Comparison of ENCODE assay signal across 28 mouse cellular contexts in genomic region chr1:91352277-91352676, GRCm38 (mm10). TPM values are rescaled to one million over a fixed set of nuclear protein-coding genes. Genes with fewer than 3 reads are reported as not detected.
DNase-seq lines count a peak whose midpoint lies in the region; ATAC-seq and TF ChIP-seq lines count a peak whose summit lies in the region.
"Had no signal": no experiment of that assay in that cellular context is flagged by ENCODE, and none has a peak within 500 bp of the region (broad histone marks: within the 10 kb centered on the region; RNA-seq: fewer than 3 reads in every experiment).

No protein-coding gene starts in this region.

- TF ChIP-seq EP300 in stomach, postnatal 0 days (optimal IDR thresholded peaks at IDR 0.05): no peak

- H3K4me2 ChIP-seq in heart, embryonic 14.5 days (ENCODE audit: low read length): peak overlapping the region; percentile 86
- H3K4me2 ChIP-seq in stomach, postnatal 0 days (replicated peaks; ENCODE audit: low read depth): no peak overlapping the region
- H3K4me2 ChIP-seq: forebrain, embryonic 15.5 days; hindbrain, embryonic 14.5 days; midbrain, embryonic 13.5 days; neural tube, embryonic 15.5 days had no signal

- no peak for DNase-seq in frontal cortex, postnatal 14 days (ENCODE audit: low spot score in 2 of 2)
- DNase-seq in heart, postnatal 10 days: no peak
- DNase-seq in 416B (ENCODE audit: low read depth): peak; percentile 84
- DNase-seq in fibroblast of lung, adult 2 months (ENCODE audit: low read depth): peak; percentile 91
- DNase-seq in stomach, postnatal 0 days (ENCODE audit: low spot score): no peak
- no peak for DNase-seq in kidney, postnatal 10 days
- DNase-seq: adrenal gland, adult 2 months; cerebellum, adult 8-10 months; gastrocnemius, postnatal 10 days; heart, postnatal 36 days; kidney, adult 8-10 months; kidney, postnatal 25 days; left cerebral cortex, postnatal 4 days; liver, postnatal 0 days; lung, postnatal 10 days; right cerebral cortex, postnatal 4 days; thymus, postnatal 25 days had no signal

- H3K9ac ChIP-seq in heart, embryonic 14.5 days (ENCODE audit: low read length): no peak overlapping the region
- no peak overlapping the region for H3K9ac ChIP-seq in stomach, postnatal 0 days (ENCODE audit: low read length)
- H3K9ac ChIP-seq: forebrain, embryonic 15.5 days; hindbrain, embryonic 14.5 days; liver, postnatal 0 days; midbrain, embryonic 13.5 days; neural tube, embryonic 15.5 days had no signal

- H3K4me1 ChIP-seq in heart, embryonic 14.5 days (ENCODE audit: control insufficient read depth in 2 of 2, insufficient read depth in 2 of 2, low read length in 2 of 2): peaks cover 18 to 19% of the 10 kb centered on the region in 2 experiments
- no peaks in the 10 kb centered on the region for H3K4me1 ChIP-seq in stomach, postnatal 0 days (replicated peaks; ENCODE audit: control insufficient read depth, insufficient read depth)
- H3K4me1 ChIP-seq: forebrain, embryonic 15.5 days; midbrain, embryonic 13.5 days; neural tube, embryonic 15.5 days had no signal

- intact Hi-C loops in heart, postnatal 10 days (cut with DNase I): no loop called here

- H3K27me3 ChIP-seq in heart, embryonic 14.5 days (ENCODE audit: control insufficient read depth, insufficient read depth, low read length): no peaks in the 10 kb centered on the region
- H3K27me3 ChIP-seq in stomach, postnatal 0 days (ENCODE audit: control insufficient read depth, insufficient read depth, low read length): no peaks in the 10 kb centered on the region
- H3K27me3 ChIP-seq: forebrain, embryonic 15.5 days; midbrain, embryonic 13.5 days; neural tube, embryonic 15.5 days had no signal

- no peaks in the 10 kb centered on the region for H3K9me3 ChIP-seq in heart, embryonic 14.5 days (ENCODE audit: control insufficient read depth, low read length)
- H3K9me3 ChIP-seq in stomach, postnatal 0 days (ENCODE audit: control insufficient read depth, low read length): no peaks in the 10 kb centered on the region
- H3K9me3 ChIP-seq: forebrain, embryonic 15.5 days; midbrain, embryonic 13.5 days; neural tube, embryonic 15.5 days had no signal

- H3K4me3 ChIP-seq in heart, embryonic 14.5 days (ENCODE audit: control insufficient read depth in 1 of 2, insufficient read depth in 1 of 2, low read depth in 1 of 2, low read length in 2 of 2): no peak overlapping the region
- no peak overlapping the region for H3K4me3 ChIP-seq in stomach, postnatal 0 days (ENCODE audit: low read depth, low read length)
- H3K4me3 ChIP-seq: erythroblast, embryonic 14.5 days; forebrain, embryonic 15.5 days; midbrain, embryonic 13.5 days; neural tube, embryonic 15.5 days had no signal

- peak; percentile 77 for ATAC-seq in frontal cortex, adult (ENCODE audit: low TSS enrichment)
- ATAC-seq in heart, embryonic 14.5 days (ENCODE audit: insufficient number of reproducible peaks, insufficient read depth, low FRiP score, low read depth): no peak
- no peak for ATAC-seq in stomach, postnatal 0 days (ENCODE audit: low FRiP score, low TSS enrichment)
- ATAC-seq: forebrain, embryonic 15.5 days; liver, postnatal 0 days; midbrain, embryonic 13.5 days had no signal

- H3K36me3 ChIP-seq in heart, embryonic 14.5 days (ENCODE audit: control insufficient read depth, insufficient read depth, low read length): peaks cover 41% of the 10 kb centered on the region
- no peaks in the 10 kb centered on the region for H3K36me3 ChIP-seq in stomach, postnatal 0 days (ENCODE audit: control insufficient read depth, insufficient read depth, low read length)
- H3K36me3 ChIP-seq: forebrain, embryonic 15.5 days; midbrain, embryonic 13.5 days; neural tube, embryonic 15.5 days had no signal

- no peak overlapping the region for H3K27ac ChIP-seq in heart, embryonic 14.5 days (replicated peaks in 1 of 2; ENCODE audit: control insufficient read depth in 1 of 2, insufficient read depth in 1 of 2, low read depth in 2 of 2, low read length in 2 of 2)
- H3K27ac ChIP-seq in stomach, postnatal 0 days (replicated peaks): no peak overlapping the region
- H3K27ac ChIP-seq: forebrain, embryonic 15.5 days; hindbrain, embryonic 14.5 days; midbrain, embryonic 13.5 days; neural tube, embryonic 15.5 days had no signal

- 72% methylated on average over 2 of the region's 2 CpGs for WGBS in heart, embryonic 14.5 days
- WGBS in stomach, postnatal 0 days: 88% methylated on average over 2 of the region's 2 CpGs

- no peak for TF ChIP-seq CTCF in stomach, postnatal 0 days (IDR thresholded peaks at IDR 0.05; ENCODE audit: low read depth)

RNA-seq across cellular contexts. Expression of gene Klhl30, which starts 1.5 kb away (rescaled TPM):
- 61.8 and 63.4 TPM in 2 replicates for polyA plus RNA-seq in heart, embryonic 14.5 days (2014; fragmentation: Nextera tagmentation; extraction: Ambion mirVana)
- 10 to 100 TPM; 42.8 to 60.1 TPM for total RNA-seq in heart, postnatal 10 days (2021)
- 0.61 and 0.80 TPM in 2 replicates for polyA plus RNA-seq in stomach, postnatal 0 days (2015; fragmentation: Nextera tagmentation; extraction: Ambion mirVana)
- total RNA-seq: layer of hippocampus, adult 8-10 months; left cerebral cortex, postnatal 4 days; liver, adult 2 months; megakaryocyte progenitor cell, adult 5-6 weeks had no signal
- polyA plus RNA-seq: erythroblast, embryonic 14.5 days; forebrain, embryonic 15.5 days; liver, adult 2 months had no signal

RNA-seq across cellular contexts. Expression of gene Erfe, which starts 14.0 kb away (rescaled TPM):
- 0.63 and 2.5 TPM in 2 replicates for polyA plus RNA-seq in heart, embryonic 14.5 days (2014; fragmentation: Nextera tagmentation; extraction: Ambion mirVana)
- under 1 TPM; 0.32 to 0.45 TPM for total RNA-seq in heart, postnatal 10 days (2021)
- 1.2 and 1.5 TPM in 2 replicates for polyA plus RNA-seq in stomach, postnatal 0 days (2015; fragmentation: Nextera tagmentation; extraction: Ambion mirVana)
- total RNA-seq: heart, postnatal 36 days; layer of hippocampus, adult 8-10 months; liver, adult 2 months had no signal
- polyA plus RNA-seq: liver, adult 2 months had no signal

RNA-seq across cellular contexts. Expression of gene Espnl, which starts 30.4 kb away (rescaled TPM):
- 0.12 TPM in 1 of 2 replicates, not detected in the other for polyA plus RNA-seq in heart, embryonic 14.5 days (2014; fragmentation: Nextera tagmentation; extraction: Ambion mirVana)
- total RNA-seq in heart, postnatal 10 days (2021): under 1 TPM in 1 of 2 experiments, not detected in 1; 0.10 TPM
- polyA plus RNA-seq in stomach, postnatal 0 days (2015; fragmentation: Nextera tagmentation; extraction: Ambion mirVana): 0.02 TPM in 1 of 2 replicates, not detected in the other
- total RNA-seq: liver, adult 2 months had no signal
- polyA plus RNA-seq: intestine, embryonic 14.5 days had no signal

RNA-seq across cellular contexts. Expression of gene Ilkap, which starts 46.3 kb away (rescaled TPM):
- polyA plus RNA-seq in heart, embryonic 14.5 days (2014; fragmentation: Nextera tagmentation; extraction: Ambion mirVana): 98.5 and 108 TPM in 2 replicates
- 10 to 100 TPM; 48.5 to 54.9 TPM for total RNA-seq in heart, postnatal 10 days (2021)
- polyA plus RNA-seq in stomach, postnatal 0 days (2015; fragmentation: Nextera tagmentation; extraction: Ambion mirVana): 58.1 and 60.1 TPM in 2 replicates

RNA-seq across cellular contexts. Expression of gene Scly, which starts 54.1 kb away (rescaled TPM):
- 10.6 and 12.1 TPM in 2 replicates for polyA plus RNA-seq in heart, embryonic 14.5 days (2014; fragmentation: Nextera tagmentation; extraction: Ambion mirVana)
- total RNA-seq in heart, postnatal 10 days (2021): 10 to 100 TPM; 13.7 TPM
- polyA plus RNA-seq in stomach, postnatal 0 days (2015; fragmentation: Nextera tagmentation; extraction: Ambion mirVana): 8.2 and 8.9 TPM in 2 replicates

Comparison
In these comparisons a context has a peak if more than half of its experiments do, and no peak if none do; other contexts are left out.
1. DNase-seq: peak in 416B (single experiment) and fibroblast of lung, adult 2 months (single experiment); none in frontal cortex, postnatal 14 days (0 of 2), heart, postnatal 10 days (0 of 2), stomach, postnatal 0 days (single experiment) and kidney, postnatal 10 days (single experiment).
2. RNA of gene Klhl30, which starts 1.5 kb away (polyA plus RNA-seq): 61.8 to 63.4 TPM in heart, embryonic 14.5 days; 0.61 to 0.80 TPM in stomach, postnatal 0 days; every median in the first group is over 10 times any median in the second.